Mouse (Mus musculus): ENCODE measurements around the gene Myo1g. TPM values are rescaled to one million over a fixed set of nuclear protein-coding genes. Genes with fewer than 3 reads are reported as not detected.

Gene Myo1g
- total RNA-seq (2017) = 27.1 and 38.1 TPM in 2 replicates

DNA sequence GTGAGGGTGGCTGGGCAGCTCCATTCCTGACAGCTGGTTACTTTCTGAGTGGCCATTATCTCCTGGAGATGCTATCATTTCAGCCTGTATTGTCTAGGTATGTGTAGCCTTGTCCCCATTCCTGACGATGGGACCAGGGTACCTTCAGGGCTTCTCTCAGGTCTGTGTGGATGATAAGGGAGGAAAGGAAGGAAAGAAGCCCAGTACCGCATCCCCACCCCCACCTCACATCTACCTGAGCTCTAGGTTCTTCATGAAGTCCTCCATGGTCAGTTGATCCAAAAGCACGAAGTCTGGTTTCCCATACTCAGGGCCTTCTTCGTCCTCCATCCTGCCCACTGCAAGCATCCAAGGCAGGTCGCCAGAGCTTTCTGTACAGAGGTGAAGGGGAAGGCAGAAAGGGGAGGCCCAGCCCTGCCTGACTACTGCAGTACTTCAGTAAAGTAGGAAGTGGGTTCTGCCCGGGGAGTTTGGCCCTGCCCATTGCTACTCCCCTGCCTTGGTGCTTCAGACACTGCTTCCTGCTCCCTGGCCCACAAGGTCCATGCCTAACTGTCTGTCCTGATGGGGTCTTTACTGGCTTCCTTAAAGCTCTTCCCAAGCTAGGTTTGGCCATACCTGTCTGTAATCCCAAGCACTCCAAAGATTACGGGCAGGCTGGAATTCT lies at the start of gene Myo1g:
Gene Myo1g (minus strand): TSS at position 459 of the 667 bp plus-strand sequence.
- ATAC-seq (replicated peaks; ENCODE audit: low read depth, poor library complexity, severe bottlenecking) = peak; percentile 78

DNA sequence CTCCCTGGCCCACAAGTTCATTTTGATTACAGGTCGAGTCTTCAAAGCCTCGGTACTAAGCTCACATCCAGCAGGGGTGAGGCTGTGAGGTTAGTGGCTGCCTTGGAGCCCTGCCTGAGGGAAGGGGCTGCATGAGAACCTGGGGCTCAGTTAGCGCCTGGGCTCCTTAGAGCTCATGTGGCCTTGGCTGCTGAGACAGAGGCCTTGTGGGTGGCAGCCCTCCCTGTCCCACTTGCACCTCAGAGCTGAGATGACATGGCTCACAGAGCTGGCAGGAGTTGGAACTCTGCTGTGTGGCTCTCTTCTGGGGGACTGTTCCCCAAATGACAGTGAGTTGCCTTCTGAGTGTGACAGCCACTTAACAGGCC lies 48.6 kb upstream of the Myo1g start:
- no peak for ATAC-seq (replicated peaks; ENCODE audit: low read depth, poor library complexity, severe bottlenecking)

DNA sequence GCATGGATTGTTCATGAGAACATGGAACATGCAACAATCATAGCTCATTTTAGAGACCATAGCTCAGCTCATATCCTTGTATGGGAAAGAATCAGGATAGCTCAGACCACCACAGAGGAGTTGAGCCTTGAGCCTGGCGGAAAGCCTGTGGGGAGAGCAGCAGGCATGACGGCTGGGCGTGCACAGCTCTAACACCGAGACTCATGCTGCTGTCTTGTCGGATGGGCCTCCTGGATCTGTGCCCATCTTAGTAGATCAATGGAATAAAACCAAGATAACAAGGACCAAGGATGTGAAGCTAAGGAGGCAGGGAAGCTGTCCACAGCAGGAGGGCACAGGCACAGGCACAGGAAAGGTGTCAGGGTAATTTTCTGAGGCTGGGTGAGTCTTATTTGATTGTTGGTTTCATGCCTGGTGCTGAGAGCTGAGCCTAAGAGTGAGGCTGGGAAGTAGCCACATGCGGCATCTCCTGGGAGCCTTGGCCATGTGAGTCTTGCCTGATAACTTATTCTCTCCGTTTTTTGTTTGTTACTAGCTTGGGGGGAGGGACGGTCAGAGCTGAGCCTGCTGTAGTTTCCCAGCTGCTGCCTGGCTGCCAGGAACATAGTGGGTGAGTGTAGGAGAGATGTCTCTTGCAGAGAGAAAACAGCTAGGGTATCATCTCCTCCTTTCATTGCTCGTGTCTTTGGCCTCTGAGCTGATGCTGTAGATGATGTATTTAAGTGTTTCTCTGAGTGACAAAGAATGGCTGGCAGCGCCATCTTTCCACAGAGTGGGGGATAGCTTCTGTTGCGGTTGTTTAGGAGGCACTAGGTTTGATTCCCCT lies 48.0 kb upstream of the Myo1g start:
- no peak for ATAC-seq (replicated peaks; ENCODE audit: low read depth, poor library complexity, severe bottlenecking)

DNA sequence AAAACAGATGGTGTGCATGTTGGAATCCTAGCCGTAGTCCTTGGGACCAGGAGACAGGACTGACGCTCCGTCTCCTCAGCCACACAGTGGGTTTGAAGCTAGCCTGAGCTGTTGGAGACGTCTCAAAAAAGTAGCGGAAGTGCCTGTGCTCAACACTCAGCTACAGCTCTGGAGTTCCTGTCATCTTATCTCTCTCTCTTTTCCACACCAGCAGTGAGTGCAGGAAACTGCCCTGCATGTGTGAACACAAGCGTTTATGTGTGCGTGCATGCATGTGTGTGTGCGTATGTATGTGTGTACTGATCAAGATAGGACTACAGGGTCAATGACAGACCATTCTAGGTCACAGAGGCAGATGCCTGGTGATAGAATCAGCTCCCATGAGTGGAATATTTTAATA lies 47.2 kb upstream of the Myo1g start:
- peak; percentile 72 for ATAC-seq (replicated peaks; ENCODE audit: low read depth, poor library complexity, severe bottlenecking)

DNA sequence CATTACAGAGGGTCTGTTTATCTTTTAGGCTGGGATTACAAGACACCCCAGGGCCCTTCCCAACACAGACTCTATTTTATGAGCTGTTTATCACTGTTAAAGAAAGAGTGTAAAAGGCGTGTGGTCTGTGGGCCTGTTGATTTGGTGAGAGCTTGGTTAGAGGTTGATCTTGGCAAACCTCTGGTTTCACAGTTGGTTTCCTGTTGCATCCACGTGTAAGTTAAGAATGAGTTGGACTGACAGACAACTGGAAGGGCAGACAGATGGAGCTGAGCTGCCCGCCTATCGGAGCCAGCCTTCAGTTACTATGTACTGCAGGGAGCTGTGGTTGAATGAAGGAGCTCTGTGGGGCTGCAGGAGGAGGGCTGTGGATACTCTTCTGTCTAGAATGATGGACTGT lies 45.7 kb upstream of the Myo1g start:
- peak; percentile 50 for ATAC-seq (replicated peaks; ENCODE audit: low read depth, poor library complexity, severe bottlenecking)

DNA sequence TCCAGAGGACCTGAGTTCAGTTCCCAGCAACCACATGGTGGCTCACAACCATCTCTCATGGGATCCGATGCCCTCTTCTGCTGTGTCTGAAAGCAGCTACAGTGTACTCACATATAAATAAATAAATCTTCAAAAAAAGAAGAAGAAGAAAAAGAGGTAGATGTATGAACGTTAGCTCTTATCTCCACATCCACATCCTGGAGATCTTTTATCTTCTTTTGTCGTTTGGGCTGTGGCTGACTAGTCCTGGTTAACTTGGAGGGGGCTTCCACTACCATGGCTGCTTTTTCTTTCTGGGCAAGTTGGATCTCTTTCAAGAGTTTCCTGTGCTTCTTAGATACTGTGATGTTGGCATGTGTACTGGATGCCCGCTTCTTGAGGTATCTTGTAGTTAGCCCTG lies 42.4 kb upstream of the Myo1g start:
- no peak for ATAC-seq (replicated peaks; ENCODE audit: low read depth, poor library complexity, severe bottlenecking)

DNA sequence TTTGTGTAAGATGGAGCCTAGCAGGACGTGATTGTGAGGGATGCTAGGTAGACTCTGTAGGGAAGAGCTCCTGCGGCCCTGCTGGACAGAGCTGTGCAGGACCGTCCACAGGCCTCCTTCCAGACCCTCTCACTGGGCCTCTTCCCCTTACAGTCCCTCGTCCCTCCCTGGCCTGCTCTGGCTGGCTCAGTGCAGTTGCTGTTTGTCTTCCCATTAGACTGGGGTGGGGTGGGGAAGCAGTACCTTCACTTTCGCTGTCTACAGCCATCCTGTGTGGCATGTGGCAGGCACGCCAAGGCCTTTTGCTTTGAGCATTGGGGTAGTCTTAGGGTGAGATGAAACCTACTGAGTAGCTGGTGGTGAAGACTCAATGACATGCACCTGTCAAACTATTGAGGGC lies 41.6 kb upstream of the Myo1g start:
- peak; percentile 42 for ATAC-seq (replicated peaks; ENCODE audit: low read depth, poor library complexity, severe bottlenecking)

DNA sequence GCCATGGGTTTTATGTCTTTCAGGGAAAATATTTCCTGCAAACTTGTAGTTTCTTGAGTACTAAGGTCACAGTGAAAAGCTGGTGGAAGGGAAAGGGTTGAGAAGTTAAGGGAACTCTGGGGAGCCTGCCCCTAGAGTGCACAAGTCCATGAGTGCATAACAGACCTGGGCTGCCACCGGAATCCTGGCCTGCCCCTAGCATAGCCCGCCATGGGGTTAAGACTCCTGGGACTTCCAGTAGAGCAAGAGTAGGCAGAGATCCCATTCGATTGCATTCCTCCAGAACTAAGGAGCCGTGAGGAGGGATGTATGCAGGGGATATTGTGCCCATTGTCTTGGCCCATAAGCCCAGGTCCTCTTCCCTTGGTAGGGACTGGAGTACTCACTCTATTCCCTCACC lies 40.7 kb upstream of the Myo1g start:
- ATAC-seq (replicated peaks; ENCODE audit: low read depth, poor library complexity, severe bottlenecking) = no peak

DNA sequence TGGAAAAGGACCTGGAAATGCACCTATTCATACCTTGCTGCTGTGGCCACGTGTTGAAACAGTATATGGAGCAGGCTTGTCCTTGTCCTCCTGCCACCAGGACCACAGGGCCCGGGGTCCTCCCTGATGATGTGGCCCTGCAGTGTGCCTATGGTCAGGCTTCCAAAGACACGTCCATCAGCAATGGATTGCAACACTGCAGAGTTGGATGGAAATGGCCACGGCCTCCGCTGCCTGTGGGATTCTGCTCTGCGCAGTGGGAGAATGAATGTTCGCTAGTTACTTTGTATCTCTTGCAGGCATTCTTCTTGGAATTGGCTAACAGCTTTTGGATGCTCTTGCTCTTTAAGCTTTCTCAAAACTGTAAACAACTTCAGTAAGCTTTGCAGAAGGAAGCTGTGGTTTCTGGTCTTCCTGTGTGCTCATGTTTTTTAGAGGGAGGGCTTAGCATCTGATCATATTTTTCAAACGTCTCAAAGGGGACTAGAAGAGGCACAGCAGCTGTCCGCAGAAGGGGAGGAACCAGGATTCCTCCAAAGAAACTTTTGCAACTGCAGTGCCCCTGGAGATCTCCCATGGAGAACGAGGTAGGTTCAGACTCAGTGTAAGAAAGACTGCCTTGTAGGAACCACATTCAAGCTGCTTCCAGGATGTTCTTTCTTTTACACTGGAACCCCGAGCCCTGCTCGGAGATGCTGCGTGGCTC lies 40.0 kb upstream of the Myo1g start:
- ATAC-seq (replicated peaks; ENCODE audit: low read depth, poor library complexity, severe bottlenecking) = peak; percentile 79

DNA sequence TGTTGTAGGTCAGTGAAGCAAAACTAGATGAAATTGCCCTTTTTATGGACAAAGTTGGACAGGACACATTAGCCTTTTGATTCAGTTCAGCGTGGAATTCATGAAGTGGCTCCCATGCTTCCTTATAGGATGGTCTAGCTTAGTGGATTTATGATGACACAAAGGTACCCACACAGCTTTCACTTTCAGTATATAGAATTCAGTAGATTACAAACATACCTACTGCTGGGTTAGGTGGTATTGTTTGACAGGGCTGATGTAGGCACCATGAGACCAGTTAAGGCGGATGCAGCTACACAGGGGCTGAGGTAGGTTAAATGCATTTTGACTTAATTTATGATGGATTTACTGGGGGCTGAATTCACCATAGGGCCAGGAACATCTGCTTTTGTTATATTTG lies 39.2 kb upstream of the Myo1g start:
- ATAC-seq (replicated peaks; ENCODE audit: low read depth, poor library complexity, severe bottlenecking) = no peak

DNA sequence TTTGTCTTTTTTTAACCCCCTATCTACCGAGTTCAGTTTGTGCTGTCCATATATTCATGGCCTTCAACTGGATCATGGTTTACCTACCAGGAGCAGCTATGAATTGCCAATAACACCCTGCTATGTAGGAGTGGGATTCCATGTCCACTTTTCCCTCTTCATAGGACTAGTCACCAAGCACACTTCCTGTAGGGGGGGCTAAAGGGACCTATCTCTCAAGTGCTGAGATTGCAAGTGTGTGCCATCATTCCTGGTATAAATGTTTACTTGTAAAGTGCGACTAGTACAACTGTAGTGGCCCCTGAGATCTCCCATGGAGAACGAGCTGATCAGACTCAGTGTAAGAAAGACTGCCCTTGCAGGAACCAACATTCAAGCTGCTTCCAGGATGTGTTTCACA lies 37.5 kb upstream of the Myo1g start:
- no peak for ATAC-seq (replicated peaks; ENCODE audit: low read depth, poor library complexity, severe bottlenecking)

DNA sequence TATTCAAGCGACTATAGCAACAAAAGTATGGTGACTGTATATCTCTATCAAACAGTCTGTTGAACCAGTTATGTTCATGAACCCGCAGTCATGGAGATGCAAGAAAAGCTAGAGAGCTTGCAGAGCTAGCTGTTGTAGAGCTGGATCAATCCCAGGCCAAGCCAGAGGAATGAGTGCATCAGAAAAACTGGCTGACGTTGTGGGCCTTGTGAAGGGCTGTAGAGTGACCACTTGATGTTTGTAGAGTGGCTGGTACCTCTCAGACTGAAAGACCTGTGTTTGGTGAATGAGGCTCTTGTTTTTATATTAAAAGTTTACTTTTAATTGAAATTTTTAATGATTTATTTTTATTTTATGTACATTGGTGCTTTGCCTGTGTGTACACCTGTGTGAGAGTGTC lies 29.4 kb upstream of the Myo1g start:
- no peak for ATAC-seq (replicated peaks; ENCODE audit: low read depth, poor library complexity, severe bottlenecking)

DNA sequence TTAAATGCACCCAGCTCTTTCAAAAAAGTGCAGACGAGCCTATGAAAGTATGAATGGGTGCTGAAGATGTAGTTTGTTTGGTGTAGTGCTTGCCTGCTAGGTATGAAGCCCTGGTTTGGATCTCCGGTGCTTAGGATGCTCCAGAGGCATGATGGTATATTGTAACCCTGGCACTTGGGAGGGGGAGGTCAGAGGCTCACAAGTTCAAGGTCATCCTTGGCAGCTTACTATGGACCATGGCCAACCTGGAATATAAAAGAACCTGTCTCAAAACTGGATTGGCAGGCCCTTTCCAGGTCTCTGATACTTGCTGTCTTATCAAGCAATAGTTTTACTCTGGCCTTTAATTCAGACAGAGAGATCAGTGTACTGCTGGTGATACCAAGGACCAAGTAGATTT lies 29.0 kb upstream of the Myo1g start:
- ATAC-seq (replicated peaks; ENCODE audit: low read depth, poor library complexity, severe bottlenecking) = no peak

DNA sequence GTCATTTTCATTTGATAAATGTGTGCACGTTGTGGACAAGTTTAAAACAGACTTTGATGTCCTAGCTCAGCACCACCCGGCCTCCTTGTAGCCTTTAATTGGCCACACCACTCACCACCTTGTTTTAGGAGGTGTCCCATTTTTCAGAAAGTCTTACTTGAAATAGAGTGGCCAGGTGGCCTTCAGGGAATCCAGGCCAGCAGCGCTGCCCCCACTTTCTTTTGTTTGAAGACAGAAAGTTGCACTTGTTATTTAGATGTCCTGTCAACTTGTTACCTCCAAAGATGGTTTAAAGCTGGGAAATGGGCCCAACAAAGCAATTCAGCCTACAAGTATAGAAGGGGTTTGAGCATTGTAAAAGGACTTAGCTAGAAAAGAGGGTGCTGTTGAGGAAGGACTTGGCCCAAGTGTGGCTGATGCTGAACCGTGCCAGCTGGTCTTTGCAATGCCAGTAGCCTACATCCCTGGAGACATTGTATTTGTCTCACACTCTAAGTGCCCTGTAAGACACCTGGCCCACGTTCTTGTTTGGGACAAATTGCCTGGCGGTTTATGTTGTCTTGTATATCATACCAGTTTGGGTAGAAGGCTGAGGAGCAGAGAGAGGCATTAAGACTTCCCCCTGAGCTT lies 27.0 kb upstream of the Myo1g start:
- no peak for ATAC-seq (replicated peaks; ENCODE audit: low read depth, poor library complexity, severe bottlenecking)

DNA sequence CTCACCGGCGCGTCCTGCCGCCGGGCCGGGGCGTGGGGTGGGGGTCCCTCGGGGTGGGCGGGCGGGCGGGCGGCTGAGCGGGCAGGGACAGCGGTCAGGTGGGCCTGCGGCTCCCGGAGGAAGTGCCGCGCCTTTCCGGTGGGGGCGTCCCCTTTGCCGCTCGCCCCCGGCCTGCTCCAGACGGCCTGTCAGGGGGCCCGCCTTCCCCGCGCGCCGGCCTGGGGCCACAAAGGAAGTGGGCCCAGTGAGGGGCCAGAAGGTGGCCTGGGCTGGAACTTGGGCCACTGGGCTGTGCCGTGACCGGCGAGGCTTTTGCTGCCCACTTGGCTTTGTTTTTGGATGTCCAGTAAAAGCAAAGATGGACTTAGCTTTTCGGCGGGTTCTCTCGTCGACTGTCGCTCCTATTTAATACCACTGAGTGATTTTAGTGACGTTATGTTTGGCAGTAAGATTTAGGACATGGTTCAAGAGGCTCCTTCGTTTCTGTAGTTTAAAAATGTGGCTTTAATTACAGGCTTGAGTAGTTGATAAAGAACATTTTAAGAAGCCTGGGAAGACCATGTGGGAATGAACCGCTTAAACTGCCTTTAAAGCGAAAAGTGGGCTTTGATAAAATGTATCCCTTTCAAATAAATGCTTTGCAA lies 26.4 kb upstream of the Myo1g start:
- ATAC-seq (replicated peaks; ENCODE audit: low read depth, poor library complexity, severe bottlenecking) = peak; percentile 62

DNA sequence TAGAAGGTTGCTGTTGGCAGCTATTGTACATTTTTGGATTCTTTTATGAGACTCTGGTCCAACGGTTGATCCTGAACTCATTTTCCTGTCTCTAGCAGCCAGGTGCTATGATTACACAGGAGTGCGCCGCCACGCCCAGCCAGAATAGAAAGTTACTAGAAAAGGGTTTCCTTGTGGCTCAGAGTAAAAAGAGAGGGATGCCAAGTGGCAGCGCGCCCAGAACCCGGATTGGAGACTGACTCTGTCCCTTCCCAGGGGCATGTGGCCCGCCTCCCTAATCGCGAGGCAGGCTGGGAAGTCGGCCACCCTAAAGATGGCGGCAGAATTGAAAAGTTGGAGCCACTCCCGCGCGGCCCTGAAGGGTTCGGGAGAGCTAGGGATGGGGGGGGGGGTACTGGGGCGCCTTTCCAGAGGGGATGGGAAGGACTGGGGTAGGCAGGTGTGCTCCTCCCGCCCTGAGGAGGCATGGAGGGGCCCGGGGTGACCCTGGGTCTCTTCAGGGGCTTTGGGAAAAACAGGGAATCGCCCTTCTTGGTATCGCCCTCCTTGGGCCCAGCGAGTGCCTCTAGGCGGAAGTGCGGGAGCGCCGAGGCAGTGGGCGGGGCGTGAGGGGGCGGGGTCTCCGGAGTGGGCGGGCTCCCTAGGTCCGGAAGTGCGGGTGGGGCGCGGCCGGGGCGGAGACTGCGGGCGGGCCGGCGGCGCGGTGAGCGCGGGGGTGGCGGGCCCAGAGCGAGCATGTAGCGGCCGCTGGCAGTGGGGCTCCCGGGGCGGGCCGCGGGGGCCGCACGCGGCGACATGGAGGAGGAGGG lies 25.6 kb upstream of the Myo1g start, which contains the start of gene Ccm2:
Gene Ccm2 (plus strand): TSS at position 683 of the 809 bp plus-strand sequence.
- peak; percentile 88 for ATAC-seq (replicated peaks; ENCODE audit: low read depth, poor library complexity, severe bottlenecking)

DNA sequence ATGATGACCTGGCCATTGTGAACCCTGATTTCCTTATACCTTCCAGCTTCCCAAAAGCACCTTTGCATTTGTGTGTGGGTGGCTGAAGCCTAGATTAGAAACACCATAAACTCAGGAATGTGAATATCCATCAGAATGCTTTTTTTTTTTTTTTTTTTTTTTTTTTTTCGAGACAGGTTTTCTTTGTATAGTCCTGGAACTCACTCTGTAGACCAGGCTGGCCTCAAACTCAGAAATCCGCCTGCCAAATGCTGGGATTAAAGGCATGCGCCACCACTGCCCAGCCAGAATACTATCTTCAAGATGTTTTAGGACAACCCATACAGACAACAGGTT lies 25.1 kb upstream of the Myo1g start:
- ATAC-seq (replicated peaks; ENCODE audit: low read depth, poor library complexity, severe bottlenecking) = no peak

DNA sequence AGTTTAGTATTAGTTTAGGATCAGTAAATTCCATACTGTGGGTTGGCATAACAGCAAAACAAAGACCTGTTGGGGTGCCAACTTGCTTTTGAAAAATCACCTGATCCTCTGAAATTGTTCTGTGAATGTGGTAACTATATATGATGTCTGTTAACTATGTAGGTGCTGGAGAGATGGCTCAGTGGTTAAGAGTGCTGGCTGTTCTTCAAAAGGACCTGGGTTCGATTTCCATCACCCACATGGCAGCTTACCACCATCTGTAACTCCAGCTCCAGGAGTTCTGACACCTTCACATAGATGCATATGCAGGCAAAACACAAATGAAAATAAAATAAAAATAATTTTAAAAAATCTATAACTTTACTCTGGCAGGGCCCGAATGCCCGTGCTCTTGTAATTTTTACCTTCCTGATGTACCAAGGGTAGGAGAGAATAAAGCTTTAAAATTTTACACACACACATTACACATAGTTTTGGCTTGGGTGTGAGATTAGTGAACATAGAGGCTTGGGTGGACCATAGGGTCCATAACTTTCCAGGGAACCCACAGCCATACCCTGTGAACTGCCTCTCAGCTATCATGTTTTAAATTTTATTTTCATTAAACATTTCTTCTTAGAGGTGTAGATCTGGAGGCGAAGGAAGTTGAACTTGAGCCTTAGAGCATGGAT lies 24.6 kb upstream of the Myo1g start:
- ATAC-seq (replicated peaks; ENCODE audit: low read depth, poor library complexity, severe bottlenecking) = no peak

DNA sequence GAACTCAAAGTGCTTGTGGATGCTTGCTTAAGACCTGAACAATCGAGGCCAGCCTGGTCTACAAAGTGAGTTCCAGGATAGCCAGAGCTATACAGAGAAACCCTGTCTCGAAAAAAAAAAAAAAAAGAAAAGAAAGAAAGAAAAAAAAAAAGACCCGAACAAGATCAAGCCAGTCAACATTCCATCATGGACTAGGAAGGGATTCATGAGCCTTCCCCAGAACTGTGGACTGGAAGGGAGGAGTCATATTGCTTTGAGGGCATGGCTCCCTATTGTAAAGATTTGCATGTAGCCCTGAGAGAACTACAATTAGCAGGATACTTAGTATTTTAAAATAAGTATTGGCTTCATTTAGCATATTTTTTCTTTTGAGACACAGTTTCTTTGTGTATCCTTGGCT lies 23.9 kb upstream of the Myo1g start:
- ATAC-seq (replicated peaks; ENCODE audit: low read depth, poor library complexity, severe bottlenecking) = no peak

Data from common myeloid progenitor, adult 5-6 weeks (primary cell).